Mouse (Mus musculus): ENCODE measurements at regions not wholly inside any gene's neighbourhood (a gene's known extent, or its start where the extent isn't known, plus 50 kb on each side); places are given as distances from the start of the nearest gene placed in this dataset.
"Not testable (repeated sequence)": the region's sequence is repeated elsewhere in the genome, so short reads cannot be mapped to it uniquely, and the experiment has no call there.

DNA sequence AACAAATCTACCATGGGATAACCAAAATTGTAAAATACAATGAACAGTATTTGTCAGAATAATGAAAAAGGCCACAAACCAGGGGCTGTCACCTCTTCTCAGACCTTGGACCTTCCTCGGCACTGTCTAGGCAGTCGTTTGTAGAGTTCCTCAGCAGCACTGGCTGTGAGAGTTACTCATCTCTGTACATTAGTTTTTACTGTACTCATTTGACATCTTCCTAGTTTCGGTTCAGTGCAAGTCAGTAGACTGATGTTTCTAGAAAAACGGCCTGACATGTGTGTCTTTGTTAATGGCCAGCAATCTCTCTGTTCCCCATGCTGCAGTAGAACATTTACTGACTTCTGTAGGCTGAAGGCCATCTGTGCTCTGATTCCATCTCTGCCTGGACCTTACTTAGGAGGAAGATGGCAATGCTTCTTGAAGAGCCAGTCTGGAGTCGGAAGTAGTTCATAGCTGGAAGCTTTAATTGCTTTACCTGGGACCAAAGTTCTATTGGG lies 537.1 kb downstream of the Hace1 start:
- Histone ChIP-seq H3K27ac (replicated peaks; ENCODE audit: low read depth, low read length) (no peak overlapping the region), H3K4me3 (ENCODE audit: low read depth, low read length) (no peak overlapping the region), H3K9ac (ENCODE audit: low read length) (no peak overlapping the region), H3K4me1 (ENCODE audit: control insufficient read depth, insufficient read depth, low read length) (no peaks in the 10 kb centered on the region), H3K36me3 (ENCODE audit: control insufficient read depth, insufficient read depth, low read length) (no peaks in the 10 kb centered on the region), H3K9me3 (ENCODE audit: control insufficient read depth, low read length) (no peaks in the 10 kb centered on the region), H3K27me3 (ENCODE audit: control insufficient read depth, insufficient read depth, low read length) (no peaks in the 10 kb centered on the region), H3K4me2 (ENCODE audit: low read depth, severe bottlenecking) (no peak overlapping the region)
- no peak for DNase-seq (ENCODE audit: low spot score)
- WGBS: 92% methylated on average over 5 of the region's 5 CpGs
- ATAC-seq (ENCODE audit: insufficient number of reproducible peaks, low FRiP score, low TSS enrichment, low read depth): no peak

DNA sequence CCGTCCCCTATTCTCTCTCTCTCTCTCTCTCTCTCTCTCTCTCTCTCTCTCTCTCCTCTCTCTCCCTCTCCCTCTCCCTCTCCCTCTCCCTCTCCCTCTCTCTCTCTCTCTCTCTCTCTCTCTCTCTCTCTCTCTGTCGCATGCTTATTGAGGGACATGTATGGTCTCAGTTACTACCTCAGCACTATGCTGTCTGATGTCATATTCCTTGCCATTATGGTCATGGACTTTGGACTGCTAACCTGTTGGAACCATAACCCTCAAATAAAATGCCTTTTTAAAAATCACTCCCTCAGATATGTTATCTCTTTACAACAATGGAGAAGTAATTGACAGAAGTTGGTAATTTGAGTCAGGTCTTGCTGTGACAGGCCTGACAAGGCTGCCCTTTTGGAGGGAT lies 544.8 kb downstream of the Hace1 start:
- not testable (repeated sequence) for ATAC-seq (ENCODE audit: insufficient number of reproducible peaks, low FRiP score, low TSS enrichment, low read depth); H3K9ac ChIP-seq (ENCODE audit: low read length); DNase-seq (ENCODE audit: low spot score); H3K4me1 ChIP-seq (ENCODE audit: control insufficient read depth, insufficient read depth, low read length); H3K27ac ChIP-seq (replicated peaks; ENCODE audit: low read depth, low read length); H3K27me3 ChIP-seq (ENCODE audit: control insufficient read depth, insufficient read depth, low read length); H3K4me2 ChIP-seq (ENCODE audit: low read depth, severe bottlenecking); H3K36me3 ChIP-seq (ENCODE audit: control insufficient read depth, insufficient read depth, low read length); H3K4me3 ChIP-seq (ENCODE audit: low read depth, low read length); H3K9me3 ChIP-seq (ENCODE audit: control insufficient read depth, low read length)
- WGBS: 79% methylated on average over 1 of the region's 2 CpGs

DNA sequence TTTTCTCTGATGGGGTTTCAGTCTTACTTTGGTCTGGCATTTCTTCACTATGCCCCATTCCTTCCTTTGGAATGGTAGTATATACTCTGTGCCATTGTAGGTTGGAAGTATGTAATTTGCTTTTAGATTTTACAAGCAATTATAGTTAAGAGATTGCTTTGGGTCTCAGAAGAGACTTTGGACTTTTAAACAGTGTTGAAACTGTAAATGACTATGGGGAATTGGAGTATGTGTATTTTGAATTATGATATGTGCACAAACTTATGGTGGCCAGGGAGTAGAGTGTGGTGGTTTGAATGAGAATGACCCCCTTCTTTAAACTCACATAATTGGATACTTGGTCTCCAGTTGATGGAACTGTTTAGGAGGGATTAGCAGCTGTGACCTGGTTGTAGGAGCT lies 546.2 kb downstream of the Hace1 start:
- Histone ChIP-seq H3K27ac (replicated peaks; ENCODE audit: low read depth, low read length) (no peak overlapping the region), H3K27me3 (ENCODE audit: control insufficient read depth, insufficient read depth, low read length) (no peaks in the 10 kb centered on the region), H3K4me1 (ENCODE audit: control insufficient read depth, insufficient read depth, low read length) (no peaks in the 10 kb centered on the region), H3K4me3 (ENCODE audit: low read depth, low read length) (no peak overlapping the region), H3K9me3 (ENCODE audit: control insufficient read depth, low read length) (no peaks in the 10 kb centered on the region), H3K36me3 (ENCODE audit: control insufficient read depth, insufficient read depth, low read length) (no peaks in the 10 kb centered on the region), H3K4me2 (ENCODE audit: low read depth, severe bottlenecking) (no peak overlapping the region), H3K9ac (ENCODE audit: low read length) (no peak overlapping the region)
- ATAC-seq (ENCODE audit: insufficient number of reproducible peaks, low FRiP score, low TSS enrichment, low read depth) (no peak), DNase-seq (ENCODE audit: low spot score) (no peak)

DNA sequence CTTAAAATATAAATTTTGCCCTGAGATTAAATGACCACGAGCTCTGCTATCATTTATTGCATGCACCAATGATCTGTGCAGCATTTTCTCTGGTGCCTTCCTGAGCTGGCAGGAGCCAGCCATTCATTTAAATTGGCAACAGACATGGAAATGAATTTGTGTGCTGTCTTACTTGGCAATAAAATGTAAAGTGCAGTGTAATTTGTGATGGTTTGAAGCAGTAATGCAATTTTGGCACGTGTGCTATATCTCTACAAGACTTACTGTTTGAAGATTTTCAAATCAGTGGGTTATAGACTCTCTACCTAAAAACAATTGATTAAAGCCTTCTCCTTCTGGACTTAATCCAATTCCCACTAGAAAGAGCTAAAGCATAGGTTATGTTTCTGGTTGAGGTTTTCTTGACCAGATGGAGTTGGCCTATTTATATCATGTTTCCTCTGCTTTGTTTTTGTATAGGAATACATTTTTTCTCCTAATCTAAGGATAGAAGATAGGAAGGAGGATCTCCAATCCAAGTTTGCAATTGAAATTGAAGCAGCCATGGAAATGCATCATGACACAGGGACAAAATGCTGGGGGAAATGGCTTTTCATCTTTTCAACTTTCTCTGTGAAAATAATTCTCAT lies 557.6 kb downstream of the Hace1 start:
- H3K4me1 ChIP-seq (ENCODE audit: control insufficient read depth, insufficient read depth, low read length): no peaks in the 10 kb centered on the region
- ATAC-seq (ENCODE audit: insufficient number of reproducible peaks, low FRiP score, low TSS enrichment, low read depth): no peak
- no peak overlapping the region for H3K4me3 ChIP-seq (ENCODE audit: low read depth, low read length)
- WGBS: 48% methylated on average over 2 of the region's 2 CpGs
- no peak overlapping the region for H3K9ac ChIP-seq (ENCODE audit: low read length)
- H3K27me3 ChIP-seq (ENCODE audit: control insufficient read depth, insufficient read depth, low read length): no peaks in the 10 kb centered on the region
- no peak overlapping the region for H3K27ac ChIP-seq (replicated peaks; ENCODE audit: low read depth, low read length)
- no peak for DNase-seq (ENCODE audit: low spot score)
- H3K9me3 ChIP-seq (ENCODE audit: control insufficient read depth, low read length): no peaks in the 10 kb centered on the region
- no peaks in the 10 kb centered on the region for H3K36me3 ChIP-seq (ENCODE audit: control insufficient read depth, insufficient read depth, low read length)
- H3K4me2 ChIP-seq (ENCODE audit: low read depth, severe bottlenecking): no peak overlapping the region

DNA sequence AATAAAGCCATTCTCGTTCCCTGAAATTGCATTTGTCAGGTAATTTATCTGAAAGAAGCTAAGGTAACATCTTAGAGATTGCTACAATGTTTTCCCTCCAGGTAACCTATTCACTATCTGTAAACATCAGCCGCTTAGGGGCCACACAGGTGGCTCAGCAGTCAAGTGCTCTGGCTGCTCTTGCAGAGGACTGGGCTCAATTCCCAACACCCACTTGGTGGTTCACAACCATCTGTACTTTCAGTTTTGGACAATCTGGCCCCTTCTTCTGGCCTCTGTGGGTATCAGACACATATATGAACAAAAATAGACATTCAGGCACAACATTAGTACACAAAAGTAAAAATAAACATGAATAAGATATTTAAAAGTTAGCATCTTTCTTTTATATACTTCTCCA lies 596.4 kb downstream of the Hace1 start:
- no peaks in the 10 kb centered on the region for H3K36me3 ChIP-seq (ENCODE audit: control insufficient read depth, insufficient read depth, low read length)
- H3K27ac ChIP-seq (replicated peaks; ENCODE audit: low read depth, low read length): no peak overlapping the region
- 81% methylated on average over 2 of the region's 2 CpGs for WGBS
- H3K4me2 ChIP-seq (ENCODE audit: low read depth, severe bottlenecking): no peak overlapping the region
- no peak overlapping the region for H3K4me3 ChIP-seq (ENCODE audit: low read depth, low read length)
- no peaks in the 10 kb centered on the region for H3K9me3 ChIP-seq (ENCODE audit: control insufficient read depth, low read length)
- no peaks in the 10 kb centered on the region for H3K4me1 ChIP-seq (ENCODE audit: control insufficient read depth, insufficient read depth, low read length)
- ATAC-seq (ENCODE audit: insufficient number of reproducible peaks, low FRiP score, low TSS enrichment, low read depth) (no peak), DNase-seq (ENCODE audit: low spot score) (no peak)
- H3K9ac ChIP-seq (ENCODE audit: low read length): no peak overlapping the region
- H3K27me3 ChIP-seq (ENCODE audit: control insufficient read depth, insufficient read depth, low read length): no peaks in the 10 kb centered on the region

DNA sequence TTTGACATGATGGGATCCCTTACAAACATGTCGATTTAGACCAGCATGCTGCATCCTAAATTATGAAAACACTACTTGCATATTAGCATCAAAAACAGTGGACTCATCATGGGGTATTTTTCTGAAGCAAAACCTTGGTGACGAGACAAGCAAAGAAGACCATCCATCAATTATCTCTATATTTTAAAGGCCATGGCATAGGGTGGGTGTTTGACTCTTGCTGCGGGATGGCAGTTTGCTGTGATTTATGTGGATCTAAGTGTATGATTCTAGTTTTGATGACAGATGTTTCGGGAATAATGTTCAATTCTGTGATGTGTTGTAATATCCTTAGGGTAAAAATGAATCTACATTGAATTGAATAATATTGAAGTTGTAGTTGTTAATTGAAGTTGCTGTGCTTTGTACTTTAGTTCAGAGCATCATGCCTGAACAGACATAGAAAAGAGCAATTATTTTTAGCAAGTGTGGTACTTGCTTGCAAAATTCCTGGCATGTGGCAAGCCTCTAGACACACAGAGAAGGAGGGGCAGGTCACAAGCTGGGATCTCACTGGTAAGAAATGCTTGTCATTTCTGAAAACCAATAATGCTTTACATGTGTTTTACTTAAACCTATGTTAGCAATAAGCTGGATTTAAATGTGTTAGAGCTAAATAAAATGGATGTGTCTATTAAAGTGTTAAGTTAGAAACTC lies 608.3 kb downstream of the Hace1 start:
- no peak for DNase-seq (ENCODE audit: low spot score)
- Histone ChIP-seq H3K9me3 (ENCODE audit: control insufficient read depth, low read length) (no peaks in the 10 kb centered on the region), H3K4me1 (ENCODE audit: control insufficient read depth, insufficient read depth, low read length) (no peaks in the 10 kb centered on the region), H3K27me3 (ENCODE audit: control insufficient read depth, insufficient read depth, low read length) (no peaks in the 10 kb centered on the region), H3K27ac (replicated peaks; ENCODE audit: low read depth, low read length) (no peak overlapping the region), H3K4me3 (ENCODE audit: low read depth, low read length) (no peak overlapping the region), H3K36me3 (ENCODE audit: control insufficient read depth, insufficient read depth, low read length) (no peaks in the 10 kb centered on the region), H3K9ac (ENCODE audit: low read length) (no peak overlapping the region), H3K4me2 (ENCODE audit: low read depth, severe bottlenecking) (no peak overlapping the region)
- WGBS: 80% methylated on average over 4 of the region's 4 CpGs
- ATAC-seq (ENCODE audit: insufficient number of reproducible peaks, low FRiP score, low TSS enrichment, low read depth): no peak

DNA sequence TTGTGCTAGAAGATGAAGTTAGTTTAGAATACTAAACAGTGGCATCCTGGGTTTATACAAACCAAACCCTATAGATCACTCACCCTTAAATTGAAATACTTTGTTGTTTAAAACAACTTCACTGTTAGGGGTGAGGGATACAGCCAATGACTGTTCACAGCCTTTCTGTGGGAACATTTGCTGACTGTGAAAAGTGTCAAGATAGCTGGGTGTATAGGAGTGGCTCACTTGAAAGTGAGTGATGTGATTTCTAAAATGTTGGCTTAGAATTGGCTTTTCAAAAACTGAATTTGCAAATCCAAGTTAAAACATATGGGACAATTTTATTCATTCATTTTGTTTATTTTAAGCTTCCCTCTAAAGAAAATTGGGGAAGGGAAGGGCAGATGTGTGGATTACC lies 616.5 kb downstream of the Hace1 start:
- no peaks in the 10 kb centered on the region for H3K27me3 ChIP-seq (ENCODE audit: control insufficient read depth, insufficient read depth, low read length)
- ATAC-seq (ENCODE audit: insufficient number of reproducible peaks, low FRiP score, low TSS enrichment, low read depth) (no peak), DNase-seq (ENCODE audit: low spot score) (no peak)
- no peaks in the 10 kb centered on the region for H3K4me1 ChIP-seq (ENCODE audit: control insufficient read depth, insufficient read depth, low read length)
- no peaks in the 10 kb centered on the region for H3K9me3 ChIP-seq (ENCODE audit: control insufficient read depth, low read length)
- H3K36me3 ChIP-seq (ENCODE audit: control insufficient read depth, insufficient read depth, low read length): no peaks in the 10 kb centered on the region
- no peak overlapping the region for H3K27ac ChIP-seq (replicated peaks; ENCODE audit: low read depth, low read length)
- H3K4me2 ChIP-seq (ENCODE audit: low read depth, severe bottlenecking): no peak overlapping the region
- H3K9ac ChIP-seq (ENCODE audit: low read length): no peak overlapping the region
- no peak overlapping the region for H3K4me3 ChIP-seq (ENCODE audit: low read depth, low read length)

DNA sequence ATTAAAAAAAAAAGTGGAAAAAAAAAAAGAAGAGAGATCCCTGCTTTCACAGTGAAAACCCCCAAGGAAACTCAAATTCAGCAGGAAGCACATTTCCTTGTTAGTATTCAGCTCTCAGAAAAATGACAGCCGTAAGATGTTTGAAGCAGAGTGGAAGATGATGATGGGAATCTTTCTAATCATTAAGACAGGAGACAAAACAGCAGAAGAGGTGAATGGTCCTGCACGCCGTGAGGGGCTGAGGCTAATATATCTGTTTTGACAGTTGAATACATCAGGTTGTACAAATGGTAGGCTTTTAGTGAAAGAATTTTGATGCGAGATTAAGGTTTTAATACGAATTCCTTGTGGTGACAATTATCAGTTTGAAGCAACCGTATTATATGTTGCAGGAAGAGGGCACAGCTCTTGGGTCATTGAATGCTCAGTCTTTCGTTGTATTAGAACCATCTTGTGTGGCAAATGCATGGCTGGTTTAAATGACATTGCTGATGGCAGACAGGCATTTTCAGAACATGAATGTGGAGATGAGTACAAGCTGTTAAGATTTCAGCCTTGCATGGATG lies 649.3 kb downstream of the Hace1 start:
- H3K9me3 ChIP-seq (ENCODE audit: control insufficient read depth, low read length): no peaks in the 10 kb centered on the region
- no peak overlapping the region for H3K27ac ChIP-seq (replicated peaks; ENCODE audit: low read depth, low read length)
- no peaks in the 10 kb centered on the region for H3K4me1 ChIP-seq (ENCODE audit: control insufficient read depth, insufficient read depth, low read length)
- H3K4me3 ChIP-seq (ENCODE audit: low read depth, low read length): no peak overlapping the region
- no peaks in the 10 kb centered on the region for H3K27me3 ChIP-seq (ENCODE audit: control insufficient read depth, insufficient read depth, low read length)
- H3K9ac ChIP-seq (ENCODE audit: low read length): no peak overlapping the region
- no peaks in the 10 kb centered on the region for H3K36me3 ChIP-seq (ENCODE audit: control insufficient read depth, insufficient read depth, low read length)
- DNase-seq (ENCODE audit: low spot score): no peak
- 84% methylated on average over 7 of the region's 7 CpGs for WGBS
- ATAC-seq (ENCODE audit: insufficient number of reproducible peaks, low FRiP score, low TSS enrichment, low read depth): no peak
- no peak overlapping the region for H3K4me2 ChIP-seq (ENCODE audit: low read depth, severe bottlenecking)
